Mouse (Mus musculus) layer of hippocampus, postnatal 36 days (tissue): ENCODE results near the gene Casz1. TPM values are rescaled to one million over a fixed set of nuclear protein-coding genes. Genes with fewer than 3 reads are reported as not detected.
A peak's percentile ranks its signal among the peaks of the same experiment; 100 is the strongest.

Source experiments
- DNase-seq, 2 experiments: peaks; one replicate each; pipeline ENCODE4 v3.0.0; 2022
- total RNA-seq, 2 experiments: library from RNA; stranded (reverse); gene quantifications; 2 replicates each; pipeline ENCODE4 v1.2.3; 2021

Gene Casz1
- total RNA-seq, 2 experiments from 2014 or later: 0.52 to 0.66 TPM

DNA sequence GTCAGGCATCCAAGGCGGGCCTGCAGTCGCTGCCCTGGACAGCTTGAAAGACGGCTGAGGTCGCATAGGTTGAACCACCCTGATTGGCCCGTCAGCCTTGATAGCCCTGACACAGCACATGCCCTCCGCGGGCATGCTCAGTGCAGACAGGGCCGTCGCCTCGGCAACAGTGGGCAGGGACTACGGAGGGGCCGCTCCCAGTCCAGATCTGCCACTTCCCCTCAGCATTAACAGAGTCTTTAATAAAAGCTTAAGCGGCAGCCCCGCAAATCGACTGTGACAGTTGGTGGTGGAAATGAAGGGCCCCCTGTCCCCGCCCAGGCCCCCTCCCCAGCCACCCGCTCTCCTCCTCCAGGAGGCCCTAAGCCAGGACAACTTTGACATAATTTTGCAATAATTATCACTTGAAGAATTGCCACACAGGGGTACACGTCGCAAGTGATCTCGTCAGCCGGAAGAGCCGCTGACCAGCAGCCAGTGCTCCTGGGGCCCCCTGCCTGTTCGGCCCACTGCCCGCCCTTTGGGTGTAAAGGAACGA lies 136.5 kb downstream of the Casz1 start:
- peak; percentile 23 to 24 for DNase-seq

DNA sequence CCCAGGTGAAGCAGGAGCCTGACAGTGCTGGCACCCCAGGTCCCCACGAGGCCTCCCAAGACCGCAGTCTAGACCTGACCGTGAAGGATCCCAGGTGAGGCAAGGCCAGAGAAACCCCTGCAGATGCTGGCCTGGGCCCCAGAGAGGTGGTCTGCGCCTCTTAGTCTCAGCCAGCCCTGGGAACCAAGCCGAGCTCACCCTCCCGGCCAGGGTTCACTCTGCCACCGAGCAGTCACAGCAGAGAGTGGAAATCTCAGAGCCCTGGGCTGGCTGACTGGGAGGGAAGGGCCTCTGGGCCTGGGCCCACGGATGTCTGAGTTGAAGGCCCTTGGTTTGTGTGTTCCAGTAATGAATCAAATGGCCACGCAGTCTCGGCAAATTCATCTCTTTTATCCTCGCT lies 137.1 kb downstream of the Casz1 start:
- no peak for DNase-seq

DNA sequence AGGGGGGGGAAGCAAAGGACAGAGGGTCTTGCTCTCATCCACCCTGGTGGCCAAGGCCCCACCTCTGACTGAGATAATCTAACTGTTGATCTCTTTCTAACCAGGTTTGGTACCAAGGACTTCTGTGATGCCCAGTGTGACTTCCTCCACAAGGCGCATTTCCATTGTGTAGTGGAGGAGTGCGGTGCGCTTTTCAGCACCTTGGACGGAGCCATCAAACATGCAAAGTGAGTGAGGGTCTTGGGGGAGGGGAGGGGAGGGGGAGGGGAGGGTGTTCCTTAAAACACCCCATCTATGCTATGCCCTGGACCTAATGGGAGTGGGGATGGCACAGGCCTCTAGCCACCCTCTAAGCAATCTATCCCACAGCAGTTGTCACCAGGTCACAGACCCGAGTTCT lies 138.9 kb downstream of the Casz1 start:
- DNase-seq: no peak

DNA sequence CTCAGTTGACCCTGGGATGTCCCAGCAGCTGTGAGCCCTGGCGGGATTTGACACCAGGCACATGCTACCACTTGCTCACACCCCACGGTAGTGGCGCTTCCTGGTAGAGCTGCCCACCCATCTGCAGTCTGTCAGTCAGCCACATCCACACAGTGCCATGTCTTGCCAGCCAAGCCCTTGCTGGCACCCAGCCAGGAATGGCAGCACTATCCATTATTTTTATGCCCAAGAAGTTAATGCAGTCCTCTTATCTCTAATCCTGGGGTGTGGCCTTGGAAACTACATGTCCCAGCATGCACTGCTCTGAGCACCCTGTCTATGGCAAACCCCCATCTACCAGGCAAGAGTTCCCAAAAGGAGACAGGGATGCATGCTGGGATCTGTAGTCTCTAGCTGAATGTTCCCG lies 141.2 kb downstream of the Casz1 start:
- peak; percentile 46 to 50 for DNase-seq

DNA sequence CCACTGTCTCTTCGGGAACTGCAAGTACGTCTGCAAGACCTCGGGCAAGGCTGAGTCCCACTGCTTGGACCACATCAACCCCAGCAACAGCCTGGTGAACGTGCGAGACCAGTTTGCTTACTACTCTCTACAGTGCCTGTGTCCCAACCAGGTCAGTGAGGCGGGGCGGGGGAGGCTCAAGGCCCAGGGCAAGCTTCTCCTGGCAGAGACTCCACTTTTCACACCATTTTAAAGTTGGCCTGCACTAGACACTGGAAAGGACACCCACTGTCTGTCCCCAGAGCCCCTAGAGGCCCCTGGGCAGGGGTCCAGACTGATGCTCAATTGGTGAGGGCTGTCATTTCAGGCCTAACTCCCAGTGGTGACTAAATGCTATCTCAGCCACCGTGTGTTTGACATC lies 141.8 kb downstream of the Casz1 start:
- DNase-seq: no peak

DNA sequence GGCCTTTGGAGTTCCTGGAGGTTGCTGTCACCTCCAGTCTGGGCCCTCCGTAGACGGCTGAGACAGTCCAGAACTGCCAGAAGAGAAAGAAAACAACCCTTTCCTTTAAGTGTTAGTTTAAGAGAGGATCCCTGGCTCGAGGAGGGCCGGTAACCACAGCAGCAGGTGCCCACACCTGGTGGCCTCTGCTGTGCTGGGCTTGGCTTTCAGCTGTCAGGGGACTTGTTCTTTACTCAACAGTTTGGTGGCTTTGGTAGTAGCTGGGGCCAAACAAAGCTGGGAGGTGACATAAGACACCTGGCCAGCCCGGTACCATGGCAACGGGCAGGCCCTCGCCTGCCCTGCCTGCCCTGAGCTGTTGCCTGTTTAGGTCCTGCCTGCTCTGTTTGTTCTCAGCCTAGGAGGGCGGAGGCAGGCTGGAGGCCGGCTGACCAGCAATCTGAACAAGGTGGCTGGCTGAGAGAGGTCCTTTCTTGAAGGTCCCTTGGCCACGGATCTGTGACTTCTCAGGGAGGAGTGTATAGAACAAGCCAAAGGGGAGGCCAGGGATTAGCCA lies 143.7 kb downstream of the Casz1 start:
- DNase-seq: no peak

DNA sequence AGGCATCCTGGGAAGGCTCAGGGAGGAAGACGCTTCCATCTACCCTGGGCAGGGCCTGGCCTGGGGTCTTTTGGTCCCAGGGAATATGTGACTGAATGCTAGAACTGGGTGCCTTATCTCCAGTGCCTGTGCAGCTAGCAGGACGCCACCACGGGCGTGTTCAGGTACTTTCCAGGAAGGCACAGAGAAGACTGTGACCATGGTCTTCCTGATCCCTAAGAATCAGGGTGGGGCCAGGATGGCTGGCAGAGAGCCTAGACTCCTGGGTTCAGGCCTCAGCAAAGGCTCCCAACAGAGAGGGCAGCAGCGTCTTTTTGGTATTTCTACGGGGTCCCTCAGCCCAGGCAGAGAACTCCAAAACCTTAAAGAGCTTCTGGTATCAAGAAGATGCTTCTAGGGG lies 146.3 kb downstream of the Casz1 start:
- DNase-seq: no peak

DNA sequence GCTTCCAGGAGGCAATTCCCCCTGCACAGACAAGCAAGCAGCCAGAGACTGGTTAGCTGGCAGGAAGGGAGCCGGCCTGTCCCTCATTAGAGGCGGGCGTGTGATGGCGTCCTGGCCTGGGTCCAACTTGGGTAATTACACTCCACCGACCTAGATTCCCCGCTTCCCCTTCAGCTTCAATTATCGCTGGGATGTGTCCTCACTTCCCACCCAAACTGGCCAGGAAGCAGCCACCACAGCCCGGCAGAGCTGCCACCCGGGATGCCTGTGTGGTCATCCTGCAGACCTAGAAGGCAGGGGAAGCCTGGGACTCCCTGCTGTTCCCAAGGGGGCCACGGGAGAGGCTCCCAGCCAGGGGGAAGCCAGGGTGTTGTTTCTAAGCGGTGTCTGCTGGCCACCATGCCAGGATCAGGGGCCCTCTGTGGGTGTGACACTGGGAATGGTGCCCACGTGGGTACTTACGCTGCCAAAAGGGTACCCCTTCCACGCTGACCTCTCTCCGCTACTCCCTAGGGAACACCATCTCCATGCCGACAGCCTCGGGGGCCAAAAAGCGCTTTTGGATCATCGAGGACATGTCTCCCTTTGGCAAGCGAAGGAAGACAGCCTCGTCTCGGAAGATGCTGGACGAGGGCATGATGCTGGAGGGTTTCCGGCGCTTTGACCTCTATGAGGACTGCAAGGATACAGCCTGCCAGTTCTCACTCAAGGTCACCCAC lies 146.9 kb downstream of the Casz1 start:
- DNase-seq: peak; percentile 55 to 68

DNA sequence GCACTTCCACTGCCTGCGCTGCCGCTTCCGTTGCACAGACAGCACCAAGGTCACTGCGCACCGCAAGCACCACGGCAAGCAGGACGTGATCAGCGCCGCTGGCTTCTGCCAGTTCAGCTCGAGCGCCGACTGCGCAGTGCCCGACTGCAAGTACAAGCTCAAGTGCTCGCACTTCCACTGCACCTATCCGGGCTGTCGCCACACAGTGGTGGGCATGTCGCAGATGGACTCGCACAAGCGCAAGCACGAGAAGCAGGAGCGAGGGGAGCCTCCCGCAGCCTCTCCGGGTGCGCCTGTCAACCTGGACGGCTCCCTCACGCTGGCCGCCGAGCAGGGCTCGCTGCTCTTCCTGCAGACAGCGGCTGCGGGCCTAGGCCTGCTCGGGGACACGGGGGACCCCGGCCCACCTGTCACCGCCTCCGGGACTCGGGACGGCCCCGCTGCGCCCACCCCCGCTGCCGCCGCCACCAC lies 147.6 kb downstream of the Casz1 start:
- peak; percentile 23 to 31 for DNase-seq

DNA sequence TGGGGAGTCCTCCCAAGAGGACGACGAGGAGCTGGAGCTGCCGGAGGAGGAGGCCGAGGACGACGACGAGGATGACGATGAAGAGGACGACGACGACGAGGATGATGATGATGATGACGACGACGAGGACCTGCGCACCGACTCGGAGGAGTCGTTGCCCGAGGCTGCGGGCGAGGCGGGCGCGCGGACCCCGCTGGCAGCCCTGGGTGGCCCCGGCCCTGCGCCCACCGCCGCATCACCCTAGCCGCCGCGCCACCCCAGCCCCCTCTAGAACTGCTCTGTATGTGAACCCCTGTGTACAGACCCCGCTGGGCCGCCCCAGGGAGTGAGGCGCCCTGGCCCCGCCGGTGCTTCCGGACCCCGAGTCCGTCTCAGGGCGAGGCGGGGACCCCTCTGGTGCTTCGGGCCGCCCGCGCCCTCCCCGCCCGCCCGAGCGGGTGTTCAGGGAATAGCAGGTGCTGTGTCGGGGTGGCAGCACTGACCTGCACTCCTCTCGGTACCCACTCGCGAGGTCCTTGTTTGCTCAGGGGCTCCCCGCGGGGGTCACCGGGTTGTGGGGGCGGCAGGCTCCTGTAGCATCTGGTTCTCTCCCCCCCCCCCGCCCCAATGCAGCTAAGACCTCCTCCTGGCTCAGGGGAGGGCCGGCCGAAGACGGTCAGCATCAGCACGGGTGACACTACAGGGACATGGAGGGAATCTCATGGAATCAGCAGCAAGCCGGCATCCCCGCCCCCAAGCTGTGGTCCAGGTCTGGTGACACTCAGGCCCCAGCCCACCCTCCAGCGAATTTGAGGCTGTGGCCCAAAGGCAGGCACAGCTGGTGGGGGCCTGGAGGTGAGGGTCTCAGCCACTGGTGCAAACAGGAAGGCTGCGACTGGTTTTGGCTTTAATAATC lies 148.3 kb downstream of the Casz1 start:
- peak; percentile 14 to 27 for DNase-seq

DNA sequence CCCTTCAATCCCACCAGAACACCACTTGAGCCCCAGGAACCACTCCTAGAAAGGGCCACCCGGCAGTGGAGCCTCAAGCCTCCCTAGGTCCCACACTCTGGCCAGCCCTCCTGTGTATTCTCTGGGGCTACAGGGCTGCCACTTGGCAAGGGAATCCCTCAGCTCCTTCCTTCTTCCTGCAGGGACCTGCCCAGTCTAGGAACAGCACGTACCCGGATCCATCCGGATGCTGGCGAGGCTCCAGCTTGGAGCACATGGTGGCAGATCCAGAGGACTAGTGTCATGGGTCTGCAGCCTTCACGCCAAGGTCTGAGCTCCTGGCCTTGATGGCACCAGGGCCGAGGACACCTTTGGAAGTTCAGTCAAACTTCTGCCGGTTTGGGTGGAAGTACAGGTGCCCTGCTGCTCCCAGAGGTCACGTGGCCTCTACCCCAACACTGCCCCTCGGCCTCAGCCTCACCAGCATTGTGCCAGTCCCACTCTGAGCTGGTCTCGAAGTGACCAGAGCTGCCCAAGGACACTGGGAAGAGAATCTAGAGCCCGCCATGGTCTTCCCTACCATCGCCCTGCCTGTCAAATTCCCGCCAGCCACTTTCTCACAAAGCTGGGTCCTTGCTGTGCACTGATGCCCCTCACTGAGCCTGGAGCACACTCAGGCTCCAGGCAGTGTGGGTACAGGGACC lies 151.0 kb downstream of the Casz1 start:
- DNase-seq: no peak

DNA sequence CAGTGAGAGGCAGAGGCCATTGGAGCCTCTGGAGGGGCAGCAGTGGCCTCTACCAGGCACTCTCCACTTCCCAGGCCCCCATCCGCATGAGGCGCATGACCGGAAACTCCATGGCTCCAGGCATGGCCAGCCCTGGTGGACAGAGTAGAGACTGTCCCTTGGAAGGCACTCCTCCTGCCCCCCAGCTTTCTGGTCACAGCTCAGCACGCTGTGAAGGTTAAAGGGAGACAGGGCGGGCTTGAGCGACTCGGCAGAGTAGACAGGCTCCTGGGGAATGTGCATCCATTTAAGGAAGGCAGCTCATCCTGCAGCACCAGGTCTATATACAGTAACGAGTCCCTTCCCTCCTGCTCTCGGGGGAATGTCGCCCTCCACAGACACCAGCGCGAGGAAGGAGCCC lies 155.8 kb downstream of the Casz1 start:
- DNase-seq: no peak

DNA sequence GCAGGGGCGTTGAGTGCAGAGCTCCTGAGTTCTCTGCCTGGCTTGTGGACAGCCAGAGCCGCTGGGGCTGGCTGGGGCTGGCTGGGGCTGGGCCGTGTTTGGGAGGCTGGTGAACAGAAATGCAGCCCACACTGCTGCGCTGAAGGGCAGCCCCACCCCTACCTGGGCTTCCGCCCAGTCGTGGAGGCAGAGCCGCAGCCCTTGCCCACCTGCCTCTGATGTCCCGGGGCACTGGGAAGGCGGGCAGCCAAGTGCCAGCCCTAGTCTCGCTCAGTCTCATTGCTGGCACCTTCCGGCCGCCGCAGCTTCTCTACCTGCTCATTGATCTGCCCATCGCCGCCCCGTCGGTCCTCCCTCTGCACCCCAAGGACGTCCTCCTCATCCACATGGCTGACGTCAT lies 156.9 kb downstream of the Casz1 start:
- DNase-seq: no peak

DNA sequence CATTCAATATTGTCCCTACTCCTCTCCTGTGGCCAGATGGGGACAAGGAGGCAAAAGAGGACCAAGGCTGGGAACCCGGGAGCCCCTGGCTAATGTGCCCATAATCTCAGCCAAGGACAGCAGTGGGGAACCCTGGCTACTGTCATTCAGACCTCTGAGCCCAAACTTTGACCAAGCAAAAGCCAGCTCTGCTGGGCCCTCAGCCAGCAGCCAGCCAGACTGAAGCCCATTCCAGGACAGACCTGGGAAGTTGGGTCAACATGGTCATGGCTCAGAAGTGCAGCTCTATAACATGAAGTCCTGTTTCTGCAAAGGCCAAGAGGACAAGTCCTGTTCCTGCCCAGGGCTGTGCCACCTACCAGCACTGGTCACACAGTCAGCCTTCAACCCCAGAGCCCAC lies 157.9 kb downstream of the Casz1 start:
- no peak for DNase-seq

DNA sequence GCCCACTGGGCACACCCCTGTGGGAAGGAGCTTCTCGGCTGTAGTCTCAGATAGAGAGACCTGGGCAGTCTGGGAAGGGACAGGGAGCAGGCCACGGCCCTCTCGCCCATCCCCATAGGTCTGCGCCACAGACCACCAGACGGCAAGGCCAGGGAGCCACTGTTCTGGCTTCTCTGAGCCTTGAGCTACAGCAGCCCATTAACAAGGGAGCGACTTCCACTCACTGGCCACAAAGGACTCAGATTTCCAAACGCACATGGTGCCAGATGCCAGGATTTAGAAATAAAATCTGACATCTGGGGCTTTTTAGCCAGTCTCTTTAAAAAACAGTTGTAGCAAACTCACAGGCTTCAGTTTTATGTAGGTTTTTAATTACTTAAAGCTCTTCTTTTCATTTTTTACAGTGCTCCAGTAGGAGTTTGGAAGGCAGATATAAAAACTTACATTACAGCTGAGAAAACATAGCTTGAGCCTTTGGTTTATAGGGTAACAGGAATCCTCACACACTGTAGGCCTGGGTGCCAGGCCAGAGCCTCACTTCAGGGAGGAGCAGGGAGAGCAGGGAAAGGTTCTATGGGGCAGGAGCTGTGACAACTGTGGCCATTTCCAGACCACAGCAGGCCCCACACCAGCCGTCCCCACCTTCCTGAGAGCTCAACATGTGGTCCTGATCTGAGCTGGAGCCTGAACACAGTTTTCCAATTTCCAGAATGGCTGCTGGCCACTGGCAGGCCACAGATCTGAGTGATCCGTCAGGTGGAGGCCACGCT lies 160.5 kb downstream of the Casz1 start:
- no peak for DNase-seq

DNA sequence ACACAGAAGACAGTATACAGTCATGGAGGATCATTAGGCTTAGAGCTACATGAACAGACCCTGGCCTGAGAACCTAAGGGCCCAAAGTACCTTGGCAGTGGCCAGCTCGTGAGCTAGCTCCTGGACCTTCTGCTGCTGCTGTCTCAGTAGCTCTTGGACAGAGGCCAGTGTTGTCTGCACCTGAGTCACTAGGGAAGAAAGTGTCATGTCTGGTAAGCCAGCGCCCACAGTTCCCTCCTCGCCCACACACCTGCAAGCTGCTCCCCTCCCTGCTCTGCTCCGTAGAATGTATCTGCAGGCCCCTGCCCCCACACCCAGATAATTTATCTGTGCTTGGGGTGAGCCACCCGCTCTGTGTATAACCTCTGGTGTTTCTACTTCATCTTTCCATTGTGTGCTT lies 161.9 kb downstream of the Casz1 start:
- DNase-seq: no peak

DNA sequence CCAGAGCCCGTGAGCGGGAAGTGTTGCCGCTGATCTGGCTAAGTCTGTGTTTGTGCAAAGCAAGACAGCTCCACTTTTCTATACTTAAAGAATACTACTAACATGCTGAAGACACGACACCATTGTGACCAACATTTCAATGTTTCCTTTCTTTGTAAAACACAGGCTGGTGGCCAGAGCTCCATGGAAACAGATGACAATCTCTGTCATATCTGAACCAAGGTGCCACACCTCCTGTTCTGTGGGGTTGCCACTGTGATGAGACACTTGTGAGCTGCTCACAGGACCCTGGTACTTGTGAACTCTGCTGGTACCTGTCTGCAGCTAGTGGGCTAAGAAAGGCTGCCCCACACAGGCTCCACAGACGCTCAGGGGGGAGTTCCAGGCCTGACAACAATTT lies 164.6 kb downstream of the Casz1 start:
- DNase-seq: no peak

DNA sequence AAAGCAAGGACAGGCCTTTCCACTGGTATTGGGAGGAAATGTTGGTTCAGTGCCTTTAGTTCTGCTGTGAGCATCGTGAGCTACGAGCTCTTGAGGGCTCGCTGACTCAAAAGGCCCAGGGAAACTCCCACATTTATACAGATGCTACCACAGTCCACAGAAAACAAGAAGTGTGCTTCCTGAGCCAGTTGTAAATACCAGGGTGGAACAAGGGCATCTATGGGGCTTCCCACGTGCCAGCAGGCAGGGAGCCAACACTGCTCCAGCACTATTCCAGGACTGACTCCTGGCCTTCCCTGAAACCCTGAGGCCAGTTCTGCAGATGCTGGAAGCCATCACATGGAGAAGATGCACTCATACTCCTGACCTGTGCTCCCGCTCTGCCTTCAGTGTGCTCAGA lies 165.4 kb downstream of the Casz1 start:
- no peak for DNase-seq

DNA sequence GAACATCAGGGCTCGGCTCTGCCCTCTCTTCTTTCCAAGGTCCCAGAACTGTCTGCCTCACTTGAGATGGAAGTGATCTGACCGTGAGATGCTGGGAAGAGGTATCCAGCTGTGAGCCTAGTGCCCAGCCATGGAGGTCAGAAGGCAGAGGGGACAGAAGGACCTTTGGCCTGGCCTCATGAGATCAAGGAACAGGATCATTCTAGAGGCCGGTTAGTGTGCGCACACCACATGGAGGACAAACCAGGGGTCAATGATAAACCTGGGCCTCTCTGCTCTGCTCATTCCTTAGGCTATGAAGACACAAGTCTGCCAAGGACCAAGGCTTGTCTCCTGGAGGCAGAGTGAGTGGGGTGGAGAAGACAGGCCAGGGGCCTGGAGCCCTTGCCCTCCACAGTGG lies 166.5 kb downstream of the Casz1 start:
- DNase-seq: no peak

DNA sequence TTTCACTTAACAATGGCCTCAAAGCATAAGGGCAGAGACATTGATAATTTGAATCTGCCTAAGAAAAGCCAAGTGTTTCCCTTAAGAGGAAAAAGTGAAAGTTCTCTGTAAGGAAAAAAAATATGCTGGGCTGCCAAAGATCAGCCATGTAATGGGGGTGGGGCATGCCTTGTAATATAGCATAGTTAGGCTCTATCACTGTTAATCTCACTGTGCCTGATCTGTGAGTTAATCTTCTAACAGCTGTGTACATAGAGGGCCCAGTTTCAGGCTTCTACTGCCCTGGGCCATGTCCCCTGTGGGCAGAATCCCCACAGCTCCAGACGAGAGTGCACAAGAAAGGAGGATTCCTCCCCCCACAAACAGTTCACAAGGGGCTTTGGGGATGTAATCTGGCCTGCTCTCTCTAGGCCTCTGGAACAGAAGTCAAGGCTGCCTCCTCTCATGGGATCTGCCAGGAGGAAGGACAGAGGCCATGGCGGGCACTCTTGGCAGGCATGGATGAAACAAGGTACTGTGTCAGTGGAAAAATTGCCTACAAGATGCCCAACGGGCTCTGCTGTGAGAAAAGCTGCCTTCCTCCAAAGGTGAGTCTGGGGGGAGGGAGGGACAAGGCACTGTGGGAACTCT lies 167.5 kb downstream of the Casz1 start:
- no peak for DNase-seq

DNA sequence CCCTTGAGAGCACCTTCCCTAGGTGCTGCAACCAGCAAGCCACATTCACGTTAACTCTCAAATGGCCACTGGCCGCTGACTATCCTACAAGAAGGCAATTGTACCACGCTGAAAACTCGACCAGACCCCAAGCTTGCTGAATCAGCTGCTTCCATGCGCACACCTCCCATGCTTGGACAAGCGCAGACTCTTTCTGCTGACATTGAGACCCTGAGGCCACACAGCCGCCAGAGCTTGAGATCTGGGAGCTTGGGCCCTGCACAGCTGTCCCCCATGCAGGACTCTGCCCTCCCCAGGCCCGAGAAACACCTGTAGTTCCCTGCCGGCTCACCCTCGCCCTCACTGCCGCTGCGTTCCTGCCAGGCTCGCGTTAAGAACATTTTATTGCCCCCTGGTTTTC lies 168.5 kb downstream of the Casz1 start:
- no peak for DNase-seq
